Mouse (Mus musculus) CH12.LX (cell line): ENCODE measurements around the gene Cald1. TPM values are rescaled to one million over a fixed set of nuclear protein-coding genes. Genes with fewer than 3 reads are reported as not detected.

Source experiments
- DNase-seq: peaks from one replicate; pipeline ENCODE4 v3.0.0-alpha.2; 2013; ENCODE audit errors: extremely low read depth
- H3K27ac ChIP-seq: 2 replicates; pipeline ENCODE4 v1.5.1; 2012; ENCODE audit warnings: low read depth, mild to moderate bottlenecking, control low read depth, moderate library complexity; ENCODE audit not compliant: insufficient read depth
- H3K27me3 ChIP-seq: replicated peaks from 2 replicates; pipeline ENCODE3; 2012; ENCODE audit warnings: inconsistent platforms
- H3K36me3 ChIP-seq, 2 experiments: replicated peaks in 1 of 2; 2 replicates each; pipeline versions ENCODE3 to v1.6.1; 2012; ENCODE audit warnings: inconsistent platforms in 1 of 2, low read length in 1 of 2, mild to moderate bottlenecking in 1 of 2, mixed read lengths in 1 of 2, moderate library complexity in 1 of 2; ENCODE audit not compliant: control insufficient read depth in 1 of 2, insufficient read depth in 1 of 2
- H3K4me1 ChIP-seq, 2 experiments: 2 replicates each; pipeline ENCODE4 v1.6.1; 2012; ENCODE audit warnings: inconsistent platforms in 1 of 2, moderate library complexity in 1 of 2; ENCODE audit not compliant: insufficient read depth in 2 of 2, control insufficient read depth in 1 of 2
- H3K4me2 ChIP-seq: 2 replicates; pipeline ENCODE4 v1.6.1; 2012; ENCODE audit warnings: low read depth, mild to moderate bottlenecking, control low read depth; ENCODE audit not compliant: poor library complexity, insufficient read depth, severe bottlenecking
- H3K4me3 ChIP-seq, 3 experiments: fragments of 150-350 bp in 1 of 3; sonication (generic) in 1 of 3; replicated peaks in 1 of 3; 2 replicates each; pipeline versions ENCODE3 to v1.5.1; 2011 to 2012; ENCODE audit warnings: low read depth in 2 of 3, low read length in 2 of 3, mild to moderate bottlenecking in 2 of 3, moderate library complexity in 2 of 3, control low read depth in 1 of 3, improper control_type of control experiment in 1 of 3, inconsistent platforms in 1 of 3, mixed read lengths in 1 of 3; ENCODE audit not compliant: poor library complexity in 1 of 3
- H3K79me2 ChIP-seq: replicated peaks from 2 replicates; pipeline ENCODE4 v1.6.1; 2012; ENCODE audit warnings: mild to moderate bottlenecking, moderate library complexity; ENCODE audit not compliant: control insufficient read depth, poor library complexity, insufficient read depth, severe bottlenecking; ENCODE audit errors: extremely low read depth
- H3K9ac ChIP-seq: 2 replicates; pipeline ENCODE4 v1.6.1; 2012; ENCODE audit warnings: low read depth, mild to moderate bottlenecking, control low read depth, moderate library complexity; ENCODE audit not compliant: insufficient read depth
- H3K9me3 ChIP-seq: replicated peaks from 2 replicates; pipeline ENCODE3; 2012; ENCODE audit warnings: low read length, inconsistent platforms, mixed read lengths
- BHLHE40 ChIP-seq: IDR thresholded peaks from 2 replicates; pipeline ENCODE4 v1.6.1; 2011; ENCODE audit warnings: mild to moderate bottlenecking, low read depth, low read length, improper control_type of control experiment
- CHD1 ChIP-seq: IDR thresholded peaks from 2 replicates; pipeline ENCODE4 v1.6.1; 2012; ENCODE audit warnings: low read depth, low read length, improper control_type of control experiment, inconsistent platforms
- CHD2 ChIP-seq: IDR thresholded peaks from 2 replicates; pipeline ENCODE4 v1.6.1; 2011; ENCODE audit warnings: low read length, improper control_type of control experiment
- CTCF ChIP-seq, 2 experiments: IDR thresholded peaks in 1 of 2; conservative IDR thresholded peaks in 1 of 2; 2 replicates each; pipeline ENCODE4 v1.5.1; 2011 to 2012; ENCODE audit warnings: low read depth in 2 of 2, low read length in 2 of 2, improper control_type of control experiment in 1 of 2, inconsistent platforms in 1 of 2, mild to moderate bottlenecking in 1 of 2, moderate library complexity in 1 of 2
- E2F4 ChIP-seq: IDR thresholded peaks from 2 replicates; pipeline ENCODE4 v1.6.1; 2011; ENCODE audit warnings: low read depth, low read length, improper control_type of control experiment; ENCODE audit not compliant: insufficient replicate concordance
- ELF1 ChIP-seq: IDR thresholded peaks from 2 replicates; pipeline ENCODE4 v1.6.1; 2014; ENCODE audit warnings: low read depth, mild to moderate bottlenecking, inconsistent platforms, low read length, improper control_type of control experiment
- EP300 ChIP-seq: IDR thresholded peaks from 2 replicates; pipeline ENCODE4 v1.6.1; 2011; ENCODE audit warnings: low read length, improper control_type of control experiment
- ETS1 ChIP-seq: conservative IDR thresholded peaks from 2 replicates; pipeline ENCODE4 v1.6.1; 2012; ENCODE audit warnings: low read depth, mild to moderate bottlenecking, inconsistent platforms, low read length, improper control_type of control experiment, moderate library complexity
- GABPA ChIP-seq: IDR thresholded peaks from 2 replicates; pipeline ENCODE4 v1.6.1; 2012; ENCODE audit warnings: low read depth, low read length, improper control_type of control experiment, inconsistent platforms; ENCODE audit not compliant: insufficient replicate concordance
- HCFC1 ChIP-seq: IDR thresholded peaks from 2 replicates; pipeline ENCODE4 v1.6.1; 2012; ENCODE audit warnings: low read depth, mild to moderate bottlenecking, inconsistent platforms, low read length, improper control_type of control experiment
- IRF4 ChIP-seq: IDR thresholded peaks from 2 replicates; pipeline ENCODE4 v1.6.1; 2014; ENCODE audit warnings: low read depth, mild to moderate bottlenecking, inconsistent platforms, low read length, improper control_type of control experiment
- JUN ChIP-seq: IDR thresholded peaks from 2 replicates; pipeline ENCODE4 v1.6.1; 2011; ENCODE audit warnings: low read depth, mild to moderate bottlenecking, low read length, improper control_type of control experiment, moderate library complexity; ENCODE audit not compliant: insufficient read depth
- JUND ChIP-seq: conservative IDR thresholded peaks from 2 replicates; pipeline ENCODE4 v1.6.1; 2011; ENCODE audit warnings: low read depth, low read length, improper control_type of control experiment
- KAT2A ChIP-seq: IDR thresholded peaks from 2 replicates; pipeline ENCODE4 v1.6.1; 2012; ENCODE audit warnings: low read length, improper control_type of control experiment, inconsistent platforms; ENCODE audit not compliant: insufficient replicate concordance
- MAFK ChIP-seq: IDR thresholded peaks from 2 replicates; pipeline ENCODE4 v1.6.1; 2011; ENCODE audit warnings: low read length, improper control_type of control experiment; ENCODE audit not compliant: insufficient replicate concordance
- MAX ChIP-seq: IDR thresholded peaks from 2 replicates; pipeline ENCODE4 v1.6.1; 2011; ENCODE audit warnings: low read length, improper control_type of control experiment
- MAZ ChIP-seq: IDR thresholded peaks from 2 replicates; pipeline ENCODE4 v1.6.1; 2012; ENCODE audit warnings: low read depth, mild to moderate bottlenecking, inconsistent platforms, low read length, improper control_type of control experiment, moderate library complexity
- MEF2A ChIP-seq: IDR thresholded peaks from 2 replicates; pipeline ENCODE4 v1.6.1; 2014; ENCODE audit warnings: low read depth, mild to moderate bottlenecking, inconsistent platforms, low read length, improper control_type of control experiment, borderline replicate concordance
- MXI1 ChIP-seq: IDR thresholded peaks from 2 replicates; pipeline ENCODE4 v1.6.1; 2011; ENCODE audit warnings: mild to moderate bottlenecking, low read depth, low read length, improper control_type of control experiment
- MYC ChIP-seq: IDR thresholded peaks from 2 replicates; pipeline ENCODE4 v1.6.1; 2011; ENCODE audit warnings: low read depth, mild to moderate bottlenecking, improper control_type of control experiment, low read length
- NELFE ChIP-seq: IDR thresholded peaks from 2 replicates; pipeline ENCODE4 v1.6.1; 2011; ENCODE audit warnings: low read depth, low read length, improper control_type of control experiment
- NRF1 ChIP-seq: IDR thresholded peaks from 2 replicates; pipeline ENCODE4 v1.6.1; 2014; ENCODE audit warnings: low read depth, mild to moderate bottlenecking, inconsistent platforms, low read length, improper control_type of control experiment, moderate library complexity
- PAX5 ChIP-seq: IDR thresholded peaks from 2 replicates; pipeline ENCODE4 v1.6.1; 2012; ENCODE audit warnings: low read length, inconsistent platforms, mixed read lengths
- POLR2A ChIP-seq: IDR thresholded peaks from 2 replicates; pipeline ENCODE4 v1.6.1; 2011; ENCODE audit warnings: low read depth, mild to moderate bottlenecking, improper control_type of control experiment, low read length
- POLR2AphosphoS2 ChIP-seq: IDR thresholded peaks from 2 replicates; pipeline ENCODE4 v1.6.1; 2011; ENCODE audit warnings: low read depth, low read length, improper control_type of control experiment
- RAD21 ChIP-seq: IDR thresholded peaks from 2 replicates; pipeline ENCODE4 v1.6.1; 2011; ENCODE audit warnings: low read depth, mild to moderate bottlenecking, low read length, improper control_type of control experiment, moderate library complexity
- RCOR1 ChIP-seq: conservative IDR thresholded peaks from 2 replicates; pipeline ENCODE4 v1.6.1; 2012; ENCODE audit warnings: low read depth, mild to moderate bottlenecking, inconsistent platforms, low read length, improper control_type of control experiment
- SIN3A ChIP-seq: IDR thresholded peaks from 2 replicates; pipeline ENCODE4 v1.6.1; 2012; ENCODE audit warnings: low read length, improper control_type of control experiment, inconsistent platforms
- SMC3 ChIP-seq: IDR thresholded peaks from 2 replicates; pipeline ENCODE4 v1.6.1; 2011; ENCODE audit warnings: low read depth, low read length, improper control_type of control experiment
- TBP ChIP-seq: conservative IDR thresholded peaks from 2 replicates; pipeline ENCODE4 v1.6.1; 2011; ENCODE audit warnings: low read depth, low read length, improper control_type of control experiment
- TCF12 ChIP-seq: IDR thresholded peaks from 2 replicates; pipeline ENCODE4 v1.6.1; 2014; ENCODE audit warnings: low read depth, mild to moderate bottlenecking, inconsistent platforms, low read length, improper control_type of control experiment
- UBTF ChIP-seq: IDR thresholded peaks from 2 replicates; pipeline ENCODE4 v1.6.1; 2012; ENCODE audit warnings: low read depth, mild to moderate bottlenecking, inconsistent platforms, low read length, improper control_type of control experiment, moderate library complexity
- USF1 ChIP-seq: IDR thresholded peaks from 2 replicates; pipeline ENCODE4 v1.6.1; 2014; ENCODE audit warnings: low read depth, mild to moderate bottlenecking, inconsistent platforms, low read length, improper control_type of control experiment
- USF2 ChIP-seq: conservative IDR thresholded peaks from 2 replicates; pipeline ENCODE4 v1.6.1; 2011; ENCODE audit warnings: low read depth, low read length, improper control_type of control experiment
- ZC3H11A ChIP-seq: IDR thresholded peaks from 2 replicates; pipeline ENCODE4 v1.6.1; 2012; ENCODE audit warnings: low read depth, mild to moderate bottlenecking, inconsistent platforms, low read length, improper control_type of control experiment
- ZKSCAN1 ChIP-seq: IDR thresholded peaks from 2 replicates; pipeline ENCODE4 v1.6.1; 2012; ENCODE audit warnings: low read depth, inconsistent platforms, low read length, improper control_type of control experiment, borderline replicate concordance
- ZMIZ1 ChIP-seq: IDR thresholded peaks from 2 replicates; pipeline ENCODE4 v1.6.1; 2012; ENCODE audit warnings: low read depth, mild to moderate bottlenecking, inconsistent platforms, low read length, improper control_type of control experiment
- ZNF384 ChIP-seq: IDR thresholded peaks from 2 replicates; pipeline ENCODE4 v1.6.1; 2012; ENCODE audit warnings: low read depth, low read length, improper control_type of control experiment, inconsistent platforms
- dilution Hi-C: fragments of 300-500 bp; cut with MboI; formaldehyde crosslinking; loops from 2 replicates; pipeline ENCODE4 v1.14.3; 2020; ENCODE audit warnings: low sequenced_read_pairs; ENCODE audit not compliant: extremely low pct_unique_long_range_greater_than_20kb, extremely low pct_ligation_motif_present
- in situ Hi-C: fragments of 300-500 bp; cut with MboI; formaldehyde crosslinking; loops from 3 replicates; pipeline ENCODE4 v1.14.3; 2019; ENCODE audit warnings: low sequenced_read_pairs, low pct_ligation_motif_present, low pct_unique_long_range_greater_than_20kb, mixed read lengths
- polyA plus RNA-seq: library from polyadenylated mRNA; unstranded; fragments of >175 nt; gene quantifications from 2 replicates; pipeline ENCODE4 v1.2.1, GENCODE M21; 2012; ENCODE audit warnings: low read depth; ENCODE audit not compliant: insufficient read length
- total RNA-seq, 2 experiments: library from RNA; depleted of rRNA; stranded (reverse); fragments of 300-350 nt in 1 of 2; fragments of >200 nt in 1 of 2; gene quantifications; 2 replicates each; pipeline ENCODE4 v1.2.3; 2012 to 2014

The Cald1 gene
- total and polyA plus RNA-seq, 3 experiments = 0.55 to 4.0 (median 1.1) TPM

GRCm38 (mm10) chr6:34780231-34780942 is 182.1 kb downstream of the Cald1 start, which contains the start of gene Agbl3:
Agbl3 (plus strand) TSS chr6:34780432.
- H3K9ac ChIP-seq = peak within 1 kb of the TSS; percentile 74
- peaks cover 2% of the 10 kb centered on the region in 2 experiments for H3K36me3 ChIP-seq
- H3K4me2 ChIP-seq = peak within 1 kb of the TSS; percentile 73; the same call in 1 of the 2 replicates
- in situ Hi-C loops = no loop called here
- DNase-seq = peak; percentile 97
- peak within 1 kb of the TSS; percentile 78 for H3K27ac ChIP-seq
- TF ChIP-seq CHD1 (no peak), USF2 (no peak), NELFE (peak; percentile 63), E2F4 (peak; percentile 94), BHLHE40 (no peak; the same call in 1 of the 2 replicates), MAX (peak; percentile 99), EP300 (no peak), TCF12 (peak; percentile 56), UBTF (peak; percentile 84), TBP (0 out of 2 replicates have a peak, but pooled peaks have one; percentile 29), MAFK (no peak), USF1 (no peak), ZNF384 (no peak), PAX5 (no peak), RCOR1 (0 out of 2 replicates have a peak, but pooled peaks have one; percentile 19), ETS1 (peak; percentile 47), IRF4 (peak; percentile 59), CTCF (conservative IDR thresholded peaks at IDR 0.05 in 1 of 2, IDR thresholded peaks at IDR 0.05 in 1 of 2; ENCODE audit: low read depth in 2 of 2, low read length in 2 of 2) (no peak; a peak in 1 of 4 replicates), NRF1 (peak; percentile 22; the same call in 1 of the 2 replicates), POLR2A (peak; percentile 76), HCFC1 (peak; percentile 66), CHD2 (peak; percentile 99), MAZ (no peak), SMC3 (no peak), JUND (no peak), MXI1 (peak; percentile 94), ZC3H11A (no peak), ZMIZ1 (peak; percentile 50), ZKSCAN1 (no peak), KAT2A (peak; percentile 75; the same call in 1 of the 2 replicates), GABPA (no peak), POLR2AphosphoS2 (no peak), MYC (peak; percentile 69; the same call in 1 of the 2 replicates), SIN3A (0 out of 2 replicates have a peak, but pooled peaks have one; percentile 28), ELF1 (peak; percentile 65), MEF2A (peak; percentile 49), RAD21 (no peak), JUN (no peak)
- H3K9me3 ChIP-seq = no peaks in the 10 kb centered on the region
- H3K4me3 ChIP-seq = peak within 1 kb of the TSS; percentile 45 to 75 (median 62)
- H3K79me2 ChIP-seq = no peaks in the 10 kb centered on the region
- peaks cover 2 to 15% of the 10 kb centered on the region in 2 experiments; a peak in 3 of 4 replicates for H3K4me1 ChIP-seq
- dilution Hi-C loops = no loop called here
- H3K27me3 ChIP-seq = no peaks in the 10 kb centered on the region
